Mouse (Mus musculus): Measurements from ENCODE around the gene E030030I06Rik. TPM values are rescaled to one million over a fixed set of nuclear protein-coding genes. Genes with fewer than 3 reads are reported as not detected.
"Not testable (repeated sequence)": the region's sequence is repeated elsewhere in the genome, so short reads cannot be mapped to it uniquely, and the experiment has no call there.

The E030030I06Rik gene
- 10 to 100 TPM; 11.2 to 12.8 TPM for total RNA-seq (2021)
- long read RNA-seq, experiment 1, transcript E030030I06Rik-205 (2 exons, 548 nt) = major isoform, 10 of 18 reads
- long read RNA-seq, experiment 1, transcript E030030I06Rik-204 (2 exons, 1,630 nt) = minor isoform, 6 of 18 reads
- long read RNA-seq, experiment 1, partial matches to known transcripts = 0 of 18 reads
- long read RNA-seq, experiment 1, other reads (novel, unspliced or antisense) = 1 of 18 reads
- long read RNA-seq, experiment 2, transcript E030030I06Rik-205 (2 exons, 548 nt) = major isoform, 7 of 8 reads
- long read RNA-seq, experiment 2, partial matches to known transcripts = 0 of 8 reads
- long read RNA-seq, experiment 2, other reads (novel, unspliced or antisense) = 0 of 8 reads

- DNase-seq = peak in 1 of 2 experiments; percentile 43
These were observed at the start of gene E030030I06Rik for GRCm38 (mm10) chr10:22149073-22149690. E030030I06Rik (minus strand) TSS chr10:22149270.

DNA sequence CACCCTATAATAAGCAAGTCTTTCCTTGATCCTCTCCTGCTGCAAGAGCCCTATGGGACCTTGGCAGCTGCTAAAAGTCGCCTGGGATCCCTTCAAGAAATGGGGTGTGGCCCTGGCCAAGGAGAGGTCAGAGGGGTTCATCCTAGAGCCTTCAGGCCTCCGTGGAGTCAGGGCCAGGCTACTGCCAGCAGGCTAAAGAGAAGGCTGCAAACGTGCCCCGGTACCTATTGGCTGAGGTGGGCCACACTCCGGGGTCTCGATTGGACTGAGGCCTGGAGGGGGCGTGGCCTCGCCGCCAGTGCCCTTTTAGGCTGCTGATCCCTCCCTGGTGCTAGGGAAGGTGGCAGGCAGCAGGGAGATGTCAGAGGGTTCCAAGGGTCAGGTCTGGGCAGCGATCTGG lies 42.0 kb upstream of the E030030I06Rik start:
- DNase-seq = not testable (repeated sequence)

- not testable (repeated sequence) for DNase-seq
These were observed 27.4 kb upstream of the E030030I06Rik start for GRCm38 (mm10) chr10:22176515-22176914.

DNA sequence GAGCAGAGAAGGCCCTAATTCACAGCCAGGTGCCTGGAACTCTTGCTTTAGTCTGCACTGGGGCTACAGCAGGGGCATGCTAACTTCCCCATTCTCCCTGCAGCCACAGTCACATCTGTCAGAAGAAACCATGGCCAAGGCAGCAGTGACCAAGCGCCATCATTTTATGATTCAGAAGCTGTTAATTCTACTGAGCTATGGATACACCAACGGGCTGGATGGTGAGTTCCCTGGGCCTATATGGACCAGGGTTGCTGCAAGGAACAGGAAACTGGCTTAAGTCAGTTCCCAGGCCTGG lies 25.1 kb upstream of the E030030I06Rik start:
- not testable (repeated sequence) for DNase-seq

GRCm38 (mm10) chr10:22173335-22174189 lies 24.5 kb upstream of the E030030I06Rik start:
- not testable (repeated sequence) for DNase-seq

DNA sequence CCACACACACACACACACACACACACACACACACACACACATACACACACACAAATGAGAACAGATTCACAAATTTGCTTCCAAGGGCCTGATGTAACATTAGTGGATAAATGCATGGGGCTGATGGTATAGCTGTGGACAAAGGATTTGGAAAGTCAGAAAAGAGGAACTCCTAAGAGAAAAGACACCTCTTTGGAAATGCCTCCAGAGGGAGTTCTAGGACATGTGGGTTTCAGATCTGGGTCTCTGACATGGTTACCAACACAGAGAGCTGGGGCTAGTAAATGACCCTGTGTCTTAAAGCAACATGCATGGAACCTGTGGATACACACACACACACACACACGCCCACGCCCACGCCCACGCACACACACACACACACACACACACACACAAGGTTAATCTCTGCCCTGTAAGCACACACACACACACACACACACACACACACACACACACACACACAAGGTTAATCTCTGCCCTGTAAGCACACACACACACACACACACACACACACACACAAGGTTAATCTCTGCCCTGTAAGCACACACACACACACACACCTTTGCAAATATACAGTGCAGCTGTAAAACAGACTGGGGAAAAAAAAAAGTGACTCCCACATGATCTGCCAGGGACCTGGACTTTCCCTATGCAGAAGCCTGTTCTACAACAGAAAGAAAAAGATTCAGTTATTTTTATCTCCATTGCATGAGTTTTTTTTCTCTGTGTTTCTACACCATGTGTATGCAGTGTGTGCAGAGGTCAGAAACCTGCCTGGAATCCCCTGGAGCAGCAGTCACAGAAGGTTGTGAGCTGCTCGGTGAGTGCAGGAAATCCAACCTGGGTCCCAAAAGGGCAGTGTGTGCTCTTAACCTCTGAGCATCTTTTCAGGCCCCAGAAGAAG lies 23.6 kb upstream of the E030030I06Rik start:
- not testable (repeated sequence) for DNase-seq

DNA sequence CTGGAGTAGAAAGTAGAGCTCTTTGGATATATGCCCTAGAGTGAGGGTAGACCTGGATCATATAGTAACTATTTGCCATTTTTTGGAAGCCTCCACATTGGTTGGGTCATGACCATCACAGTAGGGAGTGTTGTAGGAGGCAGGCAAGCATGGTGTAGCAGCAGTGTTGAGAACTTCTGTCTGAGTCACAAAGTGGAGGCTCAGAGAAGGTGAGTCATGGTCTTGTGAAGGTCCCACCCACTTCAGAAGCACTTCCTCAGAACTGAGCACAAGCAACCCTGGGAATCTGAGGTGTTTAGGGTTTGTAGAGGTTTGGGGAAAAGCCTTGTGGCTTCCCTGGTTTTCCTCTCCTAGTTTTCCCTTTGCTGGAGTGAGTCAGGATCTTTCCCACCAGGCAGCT lies 20.0 kb upstream of the E030030I06Rik start:
- not testable (repeated sequence) for DNase-seq

- DNase-seq = not testable (repeated sequence)
These were observed 18.0 kb upstream of the E030030I06Rik start for GRCm38 (mm10) chr10:22167061-22167460.

DNA sequence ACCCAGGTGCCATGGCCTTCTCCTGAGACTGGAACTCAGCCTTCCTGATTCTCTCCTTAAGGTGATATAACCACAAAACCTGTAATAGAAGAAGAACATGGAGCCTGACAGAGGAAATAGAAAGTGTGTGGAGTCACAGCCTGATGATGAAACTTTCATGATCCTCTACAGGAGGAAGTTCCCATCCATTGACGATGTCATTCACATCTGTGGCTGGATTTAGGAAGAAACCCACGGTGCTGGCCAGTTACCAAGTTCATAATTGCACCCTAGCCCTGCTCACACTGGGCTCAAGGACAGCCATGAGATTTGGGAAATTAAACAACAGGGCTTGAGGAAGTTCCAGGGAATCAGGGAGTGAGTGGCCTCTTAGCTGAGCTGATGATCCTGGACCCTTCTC lies 17.0 kb upstream of the E030030I06Rik start:
- DNase-seq = not testable (repeated sequence)

DNA sequence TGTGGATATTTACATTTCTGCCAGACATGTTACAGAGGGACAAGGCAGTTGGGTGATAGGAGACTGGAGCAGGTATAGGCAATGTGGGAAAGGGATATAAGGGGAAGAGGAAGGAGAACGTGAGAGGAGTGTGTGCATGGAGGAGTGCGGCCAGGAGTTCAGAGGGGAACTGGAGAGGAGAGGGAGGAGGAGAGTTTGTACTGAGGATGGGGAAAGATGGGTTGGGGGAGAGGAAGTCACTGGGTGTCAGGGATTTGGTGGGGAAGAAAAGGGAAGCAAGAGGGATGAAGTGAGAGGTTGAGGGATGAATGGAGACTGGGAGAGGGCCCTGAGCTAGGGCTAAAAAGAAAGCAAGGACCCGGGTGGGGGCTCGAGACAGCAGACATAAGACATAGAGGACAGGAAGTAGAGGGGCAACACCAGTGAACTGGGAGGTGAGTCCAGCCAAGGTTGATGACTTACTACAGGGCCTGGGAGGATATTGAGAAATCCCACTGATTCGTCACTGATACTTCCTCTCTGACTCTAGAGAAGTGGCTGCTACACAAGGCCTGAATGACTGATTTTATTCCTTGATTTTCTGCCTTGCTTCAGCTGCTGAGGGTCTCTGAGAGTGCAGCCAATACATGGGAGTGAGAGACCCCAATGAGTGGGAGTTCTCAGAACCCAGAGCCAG lies 16.4 kb upstream of the E030030I06Rik start:
- not testable (repeated sequence) for DNase-seq

GRCm38 (mm10) chr10:22163705-22164583 lies 14.9 kb upstream of the E030030I06Rik start:
- DNase-seq = peak; percentile 76 to 79

- DNase-seq = not testable (repeated sequence)
These were observed 14.2 kb upstream of the E030030I06Rik start for GRCm38 (mm10) chr10:22163279-22163678.

- DNase-seq = no peak
These were observed 10.6 kb upstream of the E030030I06Rik start for GRCm38 (mm10) chr10:22159581-22160140.

DNA sequence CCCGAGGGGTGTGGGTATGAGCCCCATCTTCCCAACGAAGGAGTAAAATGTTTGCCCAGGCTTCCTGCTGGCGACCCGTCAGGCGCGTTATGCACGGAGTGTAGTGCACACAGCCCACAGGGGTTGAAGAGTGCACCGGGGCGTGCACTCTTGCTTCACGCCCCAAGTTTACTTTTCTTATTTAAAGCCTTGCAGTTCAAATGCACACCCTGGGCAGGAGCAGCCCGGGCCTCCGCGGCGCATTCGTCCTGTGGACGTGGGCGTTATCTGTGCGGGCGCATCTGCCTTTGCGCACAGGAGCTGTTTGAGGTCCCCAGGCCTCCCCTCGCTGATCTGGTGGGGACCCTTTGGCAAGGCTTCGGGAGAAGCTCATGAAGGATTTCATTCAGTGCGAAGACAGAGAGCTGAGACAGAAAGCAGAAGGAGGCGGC lies 10.1 kb upstream of the E030030I06Rik start:
- no peak for DNase-seq

DNA sequence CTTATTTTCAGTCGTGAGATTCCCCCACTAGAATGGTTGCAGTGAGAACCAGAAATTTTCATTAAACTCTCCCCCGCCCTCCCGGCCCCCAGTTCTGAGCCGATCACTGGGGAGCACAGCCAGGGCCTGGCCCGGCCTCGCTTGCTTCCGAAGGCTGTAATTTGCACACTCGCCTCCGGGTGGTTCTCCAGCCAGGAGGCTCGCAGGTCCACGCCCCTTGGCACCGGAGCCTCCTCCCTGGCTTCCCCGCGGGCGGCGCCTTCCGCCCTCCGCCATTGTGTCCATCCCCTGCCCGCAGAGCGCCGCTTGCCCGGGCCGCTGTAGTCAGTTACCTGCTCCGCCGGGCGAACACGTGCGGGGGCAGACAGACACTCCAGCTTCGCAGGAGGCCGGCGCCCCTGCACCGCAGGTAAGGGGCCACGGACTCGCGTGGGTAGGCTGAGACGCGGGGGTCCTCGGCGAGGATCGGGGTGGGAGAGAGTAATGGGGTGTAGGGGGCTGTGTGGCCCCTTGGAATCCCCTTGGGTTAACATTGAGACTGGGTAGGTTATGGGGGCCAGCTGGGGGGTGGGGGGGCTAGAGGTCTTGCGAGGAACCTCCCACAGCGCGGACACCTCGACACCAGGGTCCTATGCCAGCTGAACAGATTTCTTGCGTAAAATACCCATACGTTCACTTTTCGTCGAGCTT lies 9.4 kb upstream of the E030030I06Rik start, which contains the start of the genes Raet1e and H60b:
Gene Raet1e (plus strand): TSS at position 260 of the 690 bp plus-strand sequence.
Gene H60b (plus strand): TSS at position 277 of the 690 bp plus-strand sequence.
- peak; percentile 84 to 85 for DNase-seq

DNA sequence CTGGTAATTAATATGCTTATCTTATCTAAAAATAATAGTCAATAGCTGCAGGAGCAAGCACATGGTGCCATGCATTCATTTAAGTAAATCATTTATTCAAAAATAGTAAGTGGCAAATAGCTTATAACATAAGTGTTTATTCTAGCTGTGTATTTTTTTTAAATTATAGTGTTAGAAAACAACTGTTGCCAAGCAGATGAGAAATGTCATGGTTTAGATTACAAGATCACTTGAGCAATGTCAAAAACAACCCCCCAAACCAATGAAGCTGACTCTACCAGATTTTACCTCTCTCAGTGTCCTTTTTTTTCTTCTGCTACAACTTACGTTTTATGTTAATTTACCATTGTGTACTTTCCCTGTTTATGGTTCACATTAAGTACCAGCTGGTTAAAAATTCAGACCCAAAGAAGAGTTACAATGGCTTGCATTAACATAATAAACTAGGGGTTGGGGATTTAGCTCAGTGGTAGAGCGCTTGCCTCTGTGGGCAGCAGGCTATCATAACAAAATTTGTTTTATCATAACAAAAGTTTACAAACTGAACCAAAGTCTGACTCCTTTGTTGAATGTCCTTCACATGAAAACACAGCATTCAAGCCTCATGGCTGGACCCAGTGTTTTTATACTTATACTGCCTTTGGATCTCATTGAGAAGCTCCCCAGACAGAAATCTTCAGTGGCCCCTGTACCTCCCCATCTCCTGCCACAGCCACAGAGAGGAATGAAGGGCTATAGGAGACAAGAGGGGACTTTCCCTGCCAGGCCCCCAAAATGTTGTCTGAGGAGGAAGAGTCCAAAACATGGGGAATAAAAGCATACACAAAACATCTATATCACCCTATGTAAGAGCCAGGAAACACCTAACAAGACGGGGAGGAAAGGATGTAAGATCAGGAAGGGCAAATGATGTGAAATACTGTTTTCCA lies 6.1 kb upstream of the E030030I06Rik start:
- DNase-seq = no peak

GRCm38 (mm10) chr10:22154127-22154526 lies 5.1 kb upstream of the E030030I06Rik start:
- DNase-seq = not testable (repeated sequence)
